Mouse (Mus musculus) erythroblast, embryonic 14.5 days (primary cell): ENCODE measurements around the gene Dock1.

Experiments
- GATA1 ChIP-seq: IDR thresholded peaks from 2 replicates; pipeline ENCODE4 v1.6.1; 2012; ENCODE audit warnings: low read length, inconsistent platforms, mixed read lengths
- TAL1 ChIP-seq: IDR thresholded peaks from 3 replicates; pipeline ENCODE4 v1.6.1; 2012; ENCODE audit warnings: low read length, inconsistent platforms, mixed read lengths

GRCm38 (mm10) chr7:134761799-134762198, 91.3 kb downstream of the Dock1 start:
- no peak for TF ChIP-seq GATA1
- no peak for TF ChIP-seq TAL1
